Mouse (Mus musculus) heart, adult 2 months (tissue): ENCODE measurements around the gene Fndc3b. TPM values are rescaled to one million over a fixed set of nuclear protein-coding genes. Genes with fewer than 3 reads are reported as not detected.
"Not testable (repeated sequence)": the region's sequence is repeated elsewhere in the genome, so short reads cannot be mapped to it uniquely, and the experiment has no call there.

Source experiments
- DNase-seq, 2 experiments: peaks; one replicate each; pipeline ENCODE4 v3.0.0; 2021
- H3K27ac ChIP-seq: fragments of 200-600 bp; 2 replicates; pipeline ENCODE4 v1.8.1; 2022
- H3K27me3 ChIP-seq: fragments of 200-500 bp; 2 replicates; pipeline ENCODE4 v1.6.1; 2012; ENCODE audit warnings: mild to moderate bottlenecking, low read length, inconsistent platforms, mixed read lengths; ENCODE audit not compliant: control insufficient read depth, insufficient read depth
- H3K36me3 ChIP-seq: fragments of 200-500 bp; 2 replicates; pipeline ENCODE4 v1.6.1; 2012; ENCODE audit warnings: low read length, inconsistent platforms; ENCODE audit not compliant: control insufficient read depth, insufficient read depth
- H3K4me1 ChIP-seq: fragments of 200-500 bp; 2 replicates; pipeline ENCODE4 v1.6.1; 2011; ENCODE audit warnings: low read length; ENCODE audit not compliant: control insufficient read depth, insufficient read depth
- H3K4me3 ChIP-seq: fragments of 200-600 bp; 2 replicates; pipeline ENCODE4 v1.8.1; 2022
- H3K79me2 ChIP-seq: fragments of 200-500 bp; replicated peaks from 2 replicates; pipeline ENCODE4 v1.6.1; 2012; ENCODE audit warnings: mild to moderate bottlenecking, inconsistent platforms, low read length, moderate library complexity, mixed read lengths; ENCODE audit not compliant: control insufficient read depth, insufficient read depth
- H3K9ac ChIP-seq: fragments of 200-500 bp; 2 replicates; pipeline ENCODE4 v1.6.1; 2012; ENCODE audit warnings: low read depth, mild to moderate bottlenecking, control low read depth, inconsistent platforms, low read length, mixed read lengths
- CTCF ChIP-seq: fragments of 200-600 bp; IDR thresholded peaks from 2 replicates; pipeline ENCODE4 v1.8.1; 2022; ENCODE audit warnings: antibody characterized with exemption, mild to moderate bottlenecking, moderate library complexity
- EP300 ChIP-seq: fragments of 200-500 bp; IDR thresholded peaks from 2 replicates; pipeline ENCODE4 v1.6.1; 2011; ENCODE audit warnings: low read depth, low read length, control low read depth; ENCODE audit not compliant: insufficient read depth
- POLR2A ChIP-seq: fragments of 200-500 bp; IDR thresholded peaks from 2 replicates; pipeline ENCODE4 v1.6.1; 2011; ENCODE audit warnings: mild to moderate bottlenecking, low read depth, low read length, control low read depth; ENCODE audit not compliant: insufficient read depth
- WGBS: fragments of 180-500 bp; shearing (Covaris S2); methylation state at CpG from one replicate; pipeline ENCODE4 v1.1.7; 2018; 5-methylcytosine and 5-hydroxymethylcytosine counted together
- intact Hi-C: fragments of 180-260 bp; cut with DNase I; formaldehyde crosslinking; loops from one replicate; pipeline ENCODE4 v1.15.1; 2025
- polyA plus RNA-seq: library from polyadenylated mRNA; depleted of rRNA; stranded (reverse); fragments of >200 nt; gene quantifications from 2 replicates; pipeline ENCODE4 v1.2.3, GENCODE M21; 2012
- total RNA-seq, 2 experiments: library from RNA; stranded (reverse); gene quantifications; 2 replicates each; pipeline ENCODE4 v1.2.3; 2021

Gene Fndc3b
- total and polyA plus RNA-seq, 3 experiments = 15.3 to 57.4 (median 52.1) TPM

DNA sequence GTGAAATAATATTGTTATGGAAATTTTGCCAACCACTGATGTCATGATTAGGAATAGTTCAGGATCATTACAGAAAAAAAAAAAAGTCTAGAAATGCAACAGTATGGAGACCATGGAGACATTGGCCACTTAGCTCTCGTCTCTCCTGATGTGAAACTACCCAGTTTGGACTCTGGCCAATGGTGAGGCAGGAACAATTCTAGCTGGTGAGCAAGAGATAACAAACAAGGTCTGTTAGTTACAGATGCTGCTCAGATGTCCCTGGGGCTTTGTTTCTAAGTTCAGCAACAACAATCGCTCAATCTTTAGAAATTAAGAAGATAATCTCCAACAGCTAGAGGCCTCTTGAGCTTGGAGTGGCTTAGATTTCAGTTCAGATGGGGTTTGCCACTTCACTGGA is 302.5 kb downstream of the Fndc3b start:
- no peak for DNase-seq
- Histone ChIP-seq H3K27ac (no peak overlapping the region), H3K4me1 (no peaks in the 10 kb centered on the region), H3K27me3 (no peaks in the 10 kb centered on the region), H3K79me2 (no peaks in the 10 kb centered on the region), H3K9ac (no peak overlapping the region), H3K36me3 (no peaks in the 10 kb centered on the region), H3K4me3 (no peak overlapping the region)
- 16% methylated on average over 2 of the region's 2 CpGs for WGBS
- intact Hi-C loops = no loop called here
- TF ChIP-seq EP300 (no peak), POLR2A (no peak), CTCF (no peak)

DNA sequence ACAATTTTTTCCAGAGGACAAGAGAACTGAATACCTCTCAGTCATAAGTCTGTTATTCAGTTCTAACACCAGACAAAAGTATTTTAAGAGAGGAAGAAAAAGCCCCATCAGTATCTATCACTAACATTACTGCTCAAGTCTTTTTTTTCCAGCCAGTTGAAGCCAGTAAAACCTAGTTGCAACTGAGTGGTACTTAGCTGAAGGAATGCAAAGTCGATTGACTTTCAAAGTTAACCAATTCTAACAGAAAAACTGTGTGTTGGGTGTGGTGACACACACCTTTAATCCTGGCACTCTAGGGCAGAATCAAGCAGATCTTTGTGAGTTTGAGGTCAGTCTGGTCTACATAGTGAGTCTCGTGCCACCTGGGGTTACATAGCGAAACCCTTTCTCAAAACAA is 304.7 kb downstream of the Fndc3b start:
- H3K27ac ChIP-seq = no peak overlapping the region
- TF ChIP-seq POLR2A (no peak), CTCF (no peak), EP300 (no peak)
- H3K4me1 ChIP-seq = no peaks in the 10 kb centered on the region
- no peak for DNase-seq
- H3K36me3 ChIP-seq = no peaks in the 10 kb centered on the region
- WGBS = 85% methylated on average over 3 of the region's 3 CpGs
- H3K9ac ChIP-seq = no peak overlapping the region
- H3K27me3 ChIP-seq = no peaks in the 10 kb centered on the region
- H3K79me2 ChIP-seq = no peaks in the 10 kb centered on the region
- intact Hi-C loops = no loop called here
- H3K4me3 ChIP-seq = no peak overlapping the region

DNA sequence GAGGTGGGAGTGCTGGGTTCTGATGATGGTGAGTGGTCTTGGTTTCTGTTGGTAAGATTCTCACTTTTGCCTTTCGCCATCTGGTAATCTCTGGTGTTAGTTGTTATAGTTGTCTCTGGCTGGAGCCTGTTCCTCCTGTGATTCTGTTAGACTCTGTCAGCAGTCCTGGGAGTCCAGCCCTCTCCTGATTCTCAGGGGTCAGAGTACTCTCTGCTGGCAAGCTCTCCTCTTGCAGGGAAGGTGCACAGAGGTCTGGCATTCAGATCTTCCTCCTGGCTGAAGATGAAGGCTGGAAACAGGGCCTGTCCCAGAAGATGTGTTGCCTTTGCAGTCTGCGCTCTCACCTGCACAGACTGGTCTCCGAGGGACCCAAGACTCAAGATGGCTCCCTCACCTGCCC is 310.1 kb downstream of the Fndc3b start:
- WGBS = 98% methylated on average over 3 of the region's 3 CpGs
- H3K79me2 ChIP-seq, intact Hi-C loops, H3K4me3 ChIP-seq, DNase-seq, H3K36me3 ChIP-seq, H3K27ac ChIP-seq, H3K9ac ChIP-seq, H3K27me3 ChIP-seq, H3K4me1 ChIP-seq: not testable (repeated sequence)

DNA sequence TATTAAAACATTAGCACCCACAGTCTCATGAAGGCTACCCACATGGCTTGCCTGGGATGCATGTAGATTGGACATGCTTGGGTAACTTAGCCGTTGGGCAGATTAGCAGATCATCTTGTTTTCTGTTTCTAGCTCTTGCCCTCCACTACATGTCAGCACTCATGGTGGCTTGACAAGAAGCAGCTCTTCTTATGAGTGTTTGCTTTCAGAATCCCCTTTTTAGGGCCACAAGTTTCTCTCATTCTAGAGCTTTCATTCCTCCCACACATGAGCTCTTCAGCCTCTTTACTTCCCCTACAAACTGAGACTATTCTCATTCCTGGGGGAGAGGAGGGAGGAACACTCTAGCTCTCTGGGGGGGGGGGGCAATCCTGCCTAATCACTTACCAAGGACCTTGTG is 321.2 kb downstream of the Fndc3b start:
- Histone ChIP-seq H3K4me3 (no peak overlapping the region), H3K79me2 (no peaks in the 10 kb centered on the region), H3K27ac (no peak overlapping the region), H3K36me3 (no peaks in the 10 kb centered on the region), H3K4me1 (no peaks in the 10 kb centered on the region), H3K9ac (no peak overlapping the region), H3K27me3 (no peaks in the 10 kb centered on the region)
- 41% methylated on average over 1 of the region's 1 CpGs for WGBS
- DNase-seq = no peak
- TF ChIP-seq POLR2A = no peak
- no peak for TF ChIP-seq EP300
- TF ChIP-seq CTCF = no peak
- intact Hi-C loops = no loop called here

DNA sequence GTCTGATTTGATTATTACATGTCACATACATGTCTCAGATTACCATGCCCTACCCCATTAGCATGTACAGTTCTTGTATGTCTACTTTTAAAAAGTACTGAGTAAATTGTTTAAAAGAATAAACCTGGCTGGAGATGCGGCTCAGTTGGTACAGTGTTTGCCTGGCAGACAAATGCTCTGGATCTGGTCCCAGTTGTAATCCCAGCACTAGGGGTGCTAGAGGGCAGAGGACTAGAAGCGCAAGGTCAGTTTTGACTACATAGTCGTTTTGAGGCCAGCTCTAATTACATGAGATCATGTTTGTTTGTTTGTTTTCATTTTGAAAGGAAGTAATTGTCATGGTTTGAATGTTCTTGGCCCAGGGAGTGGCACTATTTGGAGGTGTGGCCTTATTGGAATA is 326.3 kb downstream of the Fndc3b start:
- 47% methylated on average over 3 of the region's 3 CpGs for WGBS
- Histone ChIP-seq H3K27ac (no peak overlapping the region), H3K36me3 (no peaks in the 10 kb centered on the region), H3K9ac (no peak overlapping the region), H3K27me3 (no peaks in the 10 kb centered on the region), H3K4me1 (no peaks in the 10 kb centered on the region), H3K4me3 (no peak overlapping the region), H3K79me2 (no peaks in the 10 kb centered on the region)
- TF ChIP-seq CTCF (peak; percentile 44), POLR2A (no peak)
- DNase-seq = no peak
- intact Hi-C loops = no loop called here

DNA sequence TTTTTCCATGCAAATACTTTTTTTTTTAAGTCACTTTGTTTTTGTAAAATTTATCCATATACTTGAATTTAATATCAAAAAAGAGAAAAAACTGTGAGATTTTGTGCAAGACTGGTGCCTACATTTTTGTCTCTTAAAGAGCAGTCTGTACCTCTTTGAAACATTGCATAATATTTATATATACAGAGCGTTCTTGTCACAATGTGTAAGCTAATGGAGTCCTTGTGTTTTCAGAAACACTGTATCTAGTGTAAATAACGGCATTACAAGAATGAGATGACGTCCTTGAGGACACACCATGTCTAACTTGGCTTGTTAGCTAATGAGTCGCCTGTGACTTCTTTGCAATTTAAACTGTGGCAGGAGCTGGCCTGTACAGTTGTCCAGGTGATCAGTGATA is 333.2 kb downstream of the Fndc3b start:
- WGBS = 54% methylated on average over 4 of the region's 4 CpGs
- intact Hi-C loops = no loop called here

More for the DNA sequence above, 333.2 kb downstream of the Fndc3b start:
- Histone ChIP-seq H3K27ac (no peak overlapping the region), H3K4me1 (no peaks in the 10 kb centered on the region), H3K9ac (no peak overlapping the region), H3K79me2 (no peaks in the 10 kb centered on the region), H3K27me3 (no peaks in the 10 kb centered on the region), H3K36me3 (no peaks in the 10 kb centered on the region), H3K4me3 (no peak overlapping the region)
- DNase-seq = no peak
- TF ChIP-seq CTCF = no peak
- TF ChIP-seq POLR2A = no peak
- no peak for TF ChIP-seq EP300
